Mouse (Mus musculus) stomach, postnatal 0 days (tissue): ENCODE data around the gene Gli1.

Source experiments
- CTCF ChIP-seq: IDR thresholded peaks from 2 replicates; pipeline ENCODE4 v1.5.1; 2016; ENCODE audit warnings: antibody characterized with exemption, low read depth, mild to moderate bottlenecking, moderate library complexity
- EP300 ChIP-seq: optimal IDR thresholded peaks from 2 replicates; pipeline ENCODE3; 2016; ENCODE audit warnings: antibody characterized with exemption

- no peak for TF ChIP-seq CTCF
- TF ChIP-seq EP300: no peak
Observed at GRCm38 (mm10) chr10:127381743-127382134, 40.0 kb upstream of the Gli1 start.
